Mouse (Mus musculus) neutrophil, adult 5-6 weeks (primary cell): ENCODE data around the gene Camkk2. TPM values are rescaled to one million over a fixed set of nuclear protein-coding genes. Genes with fewer than 3 reads are reported as not detected.

ENCODE experiments used
- ATAC-seq: fragments of 151-379, 151-347 bp; 2 replicates; pipeline ENCODE4 v1.8.0; 2017; ENCODE audit warnings: mild to moderate bottlenecking, moderate TSS enrichment; ENCODE audit not compliant: insufficient number of reproducible peaks, poor library complexity, low FRiP score, severe bottlenecking; ENCODE audit errors: extremely low read depth
- total RNA-seq: library from RNA; stranded (forward); fragments of 200-1000 nt; gene quantifications from 2 replicates; pipeline ENCODE4 v1.2.3, GENCODE M21; 2017

The Camkk2 gene
- total RNA-seq, 1 experiment from 2014 or later, result 39.8 TPM

- peak; percentile 78 for ATAC-seq
Measured at GRCm38 (mm10) chr5:122707276-122708181, 71.7 kb downstream of the Camkk2 start, which contains the start of gene P2rx4. Gene P2rx4, plus strand, starts transcription at chr5:122707544.

- ATAC-seq, result no peak
Measured at GRCm38 (mm10) chr5:122706917-122707275, 72.3 kb downstream of the Camkk2 start.

GRCm38 (mm10) chr5:122705174-122705573, 74.0 kb downstream of the Camkk2 start:
- ATAC-seq, result no peak

GRCm38 (mm10) chr5:122704571-122704970, 74.6 kb downstream of the Camkk2 start:
- no peak for ATAC-seq

DNA sequence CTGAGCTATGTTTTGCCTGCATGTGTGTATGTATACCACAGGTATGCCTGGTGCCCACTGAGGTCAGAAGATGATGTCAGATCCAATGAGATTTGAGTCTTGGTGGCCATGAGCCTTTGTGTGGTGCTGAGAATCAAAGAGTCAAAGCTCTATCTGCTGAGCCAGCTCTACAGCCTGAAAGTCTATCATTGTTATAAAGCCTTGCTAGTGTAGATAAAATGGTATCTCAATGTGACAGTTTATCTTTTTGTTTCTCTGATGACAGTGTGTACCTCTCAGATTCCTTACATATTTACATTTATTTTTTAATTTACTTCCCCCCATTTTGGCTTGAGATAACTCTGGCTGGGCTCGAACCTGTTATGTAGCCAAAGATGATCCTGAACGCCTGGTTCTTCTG, 75.6 kb downstream of the Camkk2 start:
- no peak for ATAC-seq

DNA sequence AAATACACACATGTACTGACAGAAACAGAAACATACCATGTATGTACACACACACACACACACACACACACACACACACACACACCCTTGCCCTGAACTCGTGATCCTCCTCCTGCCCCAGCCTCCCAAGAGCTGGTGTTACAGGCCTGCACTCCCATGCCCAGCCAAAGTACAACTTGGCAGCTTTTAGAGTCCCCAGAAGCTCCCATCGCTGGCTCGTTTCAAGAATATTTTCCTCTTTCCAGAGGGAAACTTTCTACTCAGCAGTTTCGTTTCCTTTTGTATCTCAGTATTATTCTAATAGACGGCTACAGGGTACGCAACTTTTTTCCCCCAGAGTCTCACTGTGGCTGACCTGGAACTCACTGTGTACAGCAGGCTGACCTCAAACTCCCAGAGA, 77.1 kb downstream of the Camkk2 start:
- ATAC-seq, result no peak

DNA sequence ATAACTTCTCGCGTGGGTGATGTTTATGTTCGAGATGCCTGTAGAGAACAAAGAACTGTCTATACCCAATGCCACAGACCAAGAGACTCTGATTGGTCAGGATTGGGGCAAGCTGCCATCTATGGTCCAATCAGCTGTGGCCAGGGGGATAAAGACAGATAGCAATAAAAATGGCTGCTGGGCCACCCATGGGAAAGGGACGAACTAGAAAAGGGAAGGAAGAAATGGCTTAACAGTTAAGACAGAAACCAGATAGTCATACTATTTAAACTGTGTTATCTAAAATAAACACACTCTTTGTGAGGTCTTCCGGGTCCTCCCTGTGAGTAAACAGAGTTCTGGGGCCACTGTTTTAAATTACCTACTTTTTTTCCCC, 78.4 kb downstream of the Camkk2 start:
- ATAC-seq, result no peak

- ATAC-seq, result no peak
Measured at GRCm38 (mm10) chr5:122700109-122700836, 78.9 kb downstream of the Camkk2 start.

GRCm38 (mm10) chr5:122698701-122699060, 80.5 kb downstream of the Camkk2 start:
- ATAC-seq, result no peak

- ATAC-seq, result peak; percentile 33; the same call in 1 of the 2 replicates
Measured at GRCm38 (mm10) chr5:122698041-122698700, 81.0 kb downstream of the Camkk2 start.

- ATAC-seq, result no peak
Measured at GRCm38 (mm10) chr5:122695516-122695915, 83.7 kb downstream of the Camkk2 start.

GRCm38 (mm10) chr5:122693431-122694207, 85.6 kb downstream of the Camkk2 start:
- no peak for ATAC-seq

DNA sequence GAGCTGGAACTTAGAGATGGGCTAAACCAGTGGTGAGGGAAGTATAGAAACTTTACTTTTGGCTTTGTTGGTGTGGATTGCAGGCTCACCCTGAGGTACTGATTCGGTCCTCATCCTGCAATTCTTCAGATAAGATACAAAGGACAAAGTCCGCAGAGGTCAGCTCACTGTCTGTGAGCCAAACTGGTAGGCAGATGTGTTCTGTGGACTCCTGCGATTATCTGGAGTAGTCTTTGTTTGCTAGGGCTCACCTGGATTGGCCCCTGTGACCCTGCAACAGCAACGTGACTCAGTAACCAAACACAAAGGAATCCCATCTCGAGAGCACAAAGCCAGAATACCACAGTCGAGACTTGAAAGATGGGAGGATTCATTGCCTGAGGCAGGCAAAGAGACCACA, 88.7 kb downstream of the Camkk2 start:
- ATAC-seq, result no peak

- no peak for ATAC-seq
Measured at GRCm38 (mm10) chr5:122689153-122689552, 90.1 kb downstream of the Camkk2 start.

DNA sequence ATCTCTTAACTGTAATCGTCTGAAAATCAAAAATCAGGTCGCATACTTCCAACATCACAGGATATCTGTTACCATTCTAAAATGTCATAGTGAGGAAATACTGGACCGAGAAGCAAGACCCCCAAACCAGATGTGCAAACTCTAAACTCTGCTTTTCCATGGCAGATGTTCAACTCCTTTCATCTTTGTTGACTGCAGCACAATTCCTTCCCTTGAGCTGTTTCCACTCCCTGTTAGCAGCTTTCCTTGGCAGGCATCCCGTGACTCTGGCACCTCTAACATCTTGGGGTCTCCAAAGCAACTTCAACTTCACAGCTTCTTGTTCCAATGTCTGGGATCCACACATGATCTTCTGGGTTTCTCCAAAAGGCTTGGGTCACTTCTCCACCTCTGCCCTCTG, 91.8 kb downstream of the Camkk2 start:
- ATAC-seq, result no peak

DNA sequence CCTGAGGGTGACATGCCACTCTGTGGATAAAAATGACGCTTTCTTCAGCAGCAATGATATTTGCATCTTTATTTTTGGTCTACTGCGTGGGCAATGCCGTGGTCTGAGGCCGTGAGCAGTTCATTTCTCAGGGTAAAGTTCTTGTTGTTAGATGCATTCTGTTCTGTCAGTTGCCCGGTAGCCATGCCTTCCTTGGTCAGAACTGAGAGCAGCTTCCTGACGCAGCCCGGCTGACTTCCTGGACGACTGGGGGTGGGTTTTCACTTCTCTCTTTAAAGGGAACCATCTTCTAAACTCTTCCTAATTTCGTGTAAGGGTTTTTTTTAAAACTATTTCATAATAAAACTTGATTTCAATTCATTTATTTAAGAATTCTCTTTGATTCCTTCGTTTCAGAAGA, 95.3 kb downstream of the Camkk2 start:
- ATAC-seq, result peak; percentile 68

GRCm38 (mm10) chr5:122681276-122681675, 97.9 kb downstream of the Camkk2 start:
- ATAC-seq, result no peak
